Mouse (Mus musculus) midbrain, embryonic 13.5 days (tissue): ENCODE measurements around the gene Robo1. TPM values are rescaled to one million over a fixed set of nuclear protein-coding genes. Genes with fewer than 3 reads are reported as not detected.

ENCODE experiments used
- ATAC-seq: fragments of 200-750 bp; cut with Nextera tagmentation; 2 replicates; pipeline ENCODE4 v1.8.0; 2017; ENCODE audit warnings: mild to moderate bottlenecking, moderate TSS enrichment, moderate library complexity
- H3K27ac ChIP-seq: fragments of 300-500 bp; sonication (generic); 2 replicates; pipeline ENCODE4 v1.5.1; 2015; ENCODE audit warnings: inconsistent platforms, mild to moderate bottlenecking, moderate library complexity
- H3K27me3 ChIP-seq: fragments of 300-500 bp; sonication (generic); 2 replicates; pipeline ENCODE4 v1.6.1; 2015; ENCODE audit warnings: mild to moderate bottlenecking, inconsistent platforms
- H3K36me3 ChIP-seq: fragments of 300-500 bp; sonication (generic); 2 replicates; pipeline ENCODE4 v1.6.1; 2015; ENCODE audit warnings: mild to moderate bottlenecking, inconsistent platforms
- H3K4me1 ChIP-seq: fragments of 300-500 bp; sonication (generic); replicated peaks from 2 replicates; pipeline ENCODE4 v1.6.1; 2015; ENCODE audit warnings: inconsistent platforms
- H3K4me2 ChIP-seq: fragments of 300-500 bp; sonication (generic); replicated peaks from 2 replicates; pipeline ENCODE4 v1.6.1; 2015; ENCODE audit warnings: moderate library complexity, mild to moderate bottlenecking, inconsistent platforms
- H3K4me3 ChIP-seq: fragments of 300-500 bp; sonication (generic); replicated peaks from 2 replicates; pipeline ENCODE4 v1.5.1; 2015; ENCODE audit warnings: mild to moderate bottlenecking, inconsistent platforms
- H3K9ac ChIP-seq: fragments of 300-500 bp; sonication (generic); replicated peaks from 2 replicates; pipeline ENCODE4 v1.6.1; 2015; ENCODE audit warnings: mild to moderate bottlenecking, inconsistent platforms
- H3K9me3 ChIP-seq: fragments of 300-500 bp; sonication (generic); 2 replicates; pipeline ENCODE4 v1.6.1; 2016; ENCODE audit warnings: mild to moderate bottlenecking, inconsistent platforms
- WGBS: fragments of 180-500 bp; shearing (Covaris S2); methylation state at CpG from one replicate; pipeline ENCODE4 v1.1.7; 2015; 5-methylcytosine and 5-hydroxymethylcytosine counted together
- polyA plus RNA-seq: library from polyadenylated mRNA; unstranded; fragments of >200 nt; fragmentation: Nextera tagmentation; extraction: Ambion mirVana; gene quantifications from 2 replicates; pipeline ENCODE4 v1.2.1, GENCODE M21; 2015

The Robo1 gene
- polyA plus RNA-seq, 1 experiment from 2014 or later: 81.1 TPM

GRCm38 (mm10) chr16:72693446-72694274, 385.6 kb downstream of the Robo1 start:
- ATAC-seq: peak; percentile 73
- no peaks in the 10 kb centered on the region for H3K27me3 ChIP-seq
- H3K4me1 ChIP-seq: peaks cover 57% of the 10 kb centered on the region
- peak overlapping the region; percentile 65 for H3K27ac ChIP-seq
- H3K4me3 ChIP-seq: no peak overlapping the region
- WGBS: 13% methylated on average over 14 of the region's 14 CpGs
- H3K9me3 ChIP-seq: no peaks in the 10 kb centered on the region
- H3K9ac ChIP-seq: no peak overlapping the region
- H3K4me2 ChIP-seq: no peak overlapping the region
- no peaks in the 10 kb centered on the region for H3K36me3 ChIP-seq

GRCm38 (mm10) chr16:72694787-72695186, 386.7 kb downstream of the Robo1 start:
- ATAC-seq: no peak
- 81% methylated on average over 5 of the region's 5 CpGs for WGBS
- Histone ChIP-seq H3K9ac (no peak overlapping the region), H3K4me1 (peaks cover 68% of the 10 kb centered on the region), H3K36me3 (no peaks in the 10 kb centered on the region), H3K27me3 (no peaks in the 10 kb centered on the region), H3K4me3 (no peak overlapping the region), H3K4me2 (no peak overlapping the region), H3K27ac (no peak overlapping the region), H3K9me3 (no peaks in the 10 kb centered on the region)

GRCm38 (mm10) chr16:72699238-72700006, 391.3 kb downstream of the Robo1 start:
- Histone ChIP-seq H3K9ac (no peak overlapping the region), H3K4me2 (peak overlapping the region; percentile 20), H3K4me1 (peaks cover 54% of the 10 kb centered on the region), H3K27ac (peak overlapping the region; percentile 76), H3K9me3 (no peaks in the 10 kb centered on the region), H3K36me3 (no peaks in the 10 kb centered on the region), H3K27me3 (no peaks in the 10 kb centered on the region), H3K4me3 (no peak overlapping the region)
- peak; percentile 90 for ATAC-seq
- WGBS: 17% methylated on average over 12 of the region's 12 CpGs

- Histone ChIP-seq H3K27me3 (no peaks in the 10 kb centered on the region), H3K9me3 (no peaks in the 10 kb centered on the region), H3K4me2 (no peak overlapping the region), H3K4me3 (no peak overlapping the region), H3K27ac (peak overlapping the region; percentile 76), H3K4me1 (peaks cover 54% of the 10 kb centered on the region), H3K36me3 (no peaks in the 10 kb centered on the region), H3K9ac (no peak overlapping the region)
- no peak for ATAC-seq
- 69% methylated on average over 11 of the region's 11 CpGs for WGBS
These were observed 392.2 kb downstream of the Robo1 start for GRCm38 (mm10) chr16:72700297-72700696.

GRCm38 (mm10) chr16:72703486-72703885, 395.4 kb downstream of the Robo1 start:
- H3K27me3 ChIP-seq: no peaks in the 10 kb centered on the region
- 71% methylated on average over 6 of the region's 6 CpGs for WGBS

GRCm38 (mm10) chr16:72705851-72706250, 397.7 kb downstream of the Robo1 start:
- Histone ChIP-seq H3K4me2 (no peak overlapping the region), H3K27me3 (no peaks in the 10 kb centered on the region), H3K4me1 (peaks cover 29% of the 10 kb centered on the region), H3K27ac (no peak overlapping the region), H3K9ac (no peak overlapping the region), H3K4me3 (no peak overlapping the region), H3K9me3 (no peaks in the 10 kb centered on the region), H3K36me3 (no peaks in the 10 kb centered on the region)
- no peak for ATAC-seq
- WGBS: 80% methylated on average over 5 of the region's 5 CpGs

More at GRCm38 (mm10) chr16:72703486-72703885, 395.4 kb downstream of the Robo1 start:
- Histone ChIP-seq H3K36me3 (no peaks in the 10 kb centered on the region), H3K27ac (no peak overlapping the region), H3K9me3 (no peaks in the 10 kb centered on the region), H3K4me1 (peaks cover 51% of the 10 kb centered on the region), H3K4me3 (no peak overlapping the region), H3K4me2 (no peak overlapping the region), H3K9ac (no peak overlapping the region)
- no peak for ATAC-seq

GRCm38 (mm10) chr16:72708526-72708925, 400.4 kb downstream of the Robo1 start:
- H3K36me3 ChIP-seq: no peaks in the 10 kb centered on the region
- ATAC-seq: no peak
- 64% methylated on average over 2 of the region's 2 CpGs for WGBS
- H3K27me3 ChIP-seq: no peaks in the 10 kb centered on the region
- H3K4me3 ChIP-seq: no peak overlapping the region
- no peak overlapping the region for H3K4me2 ChIP-seq
- no peaks in the 10 kb centered on the region for H3K9me3 ChIP-seq
- H3K4me1 ChIP-seq: peaks cover 23% of the 10 kb centered on the region
- H3K9ac ChIP-seq: no peak overlapping the region
- H3K27ac ChIP-seq: no peak overlapping the region

GRCm38 (mm10) chr16:72717118-72717802, 409.2 kb downstream of the Robo1 start:
- Histone ChIP-seq H3K36me3 (no peaks in the 10 kb centered on the region), H3K27ac (no peak overlapping the region)
- WGBS: 68% methylated on average over 9 of the region's 9 CpGs

GRCm38 (mm10) chr16:72719063-72719462, 411.0 kb downstream of the Robo1 start:
- peaks cover 15% of the 10 kb centered on the region for H3K4me1 ChIP-seq
- H3K27ac ChIP-seq: no peak overlapping the region
- no peaks in the 10 kb centered on the region for H3K27me3 ChIP-seq
- no peak overlapping the region for H3K4me2 ChIP-seq
- no peaks in the 10 kb centered on the region for H3K9me3 ChIP-seq
- H3K9ac ChIP-seq: no peak overlapping the region
- 88% methylated on average over 4 of the region's 4 CpGs for WGBS
- H3K4me3 ChIP-seq: no peak overlapping the region
- no peak for ATAC-seq
- H3K36me3 ChIP-seq: no peaks in the 10 kb centered on the region

More at GRCm38 (mm10) chr16:72717118-72717802, 409.2 kb downstream of the Robo1 start:
- Histone ChIP-seq H3K9ac (no peak overlapping the region), H3K27me3 (no peaks in the 10 kb centered on the region), H3K4me2 (no peak overlapping the region), H3K4me3 (no peak overlapping the region), H3K9me3 (no peaks in the 10 kb centered on the region), H3K4me1 (peaks cover 15% of the 10 kb centered on the region)
- ATAC-seq: no peak

GRCm38 (mm10) chr16:72720979-72721378, 412.9 kb downstream of the Robo1 start:
- 91% methylated on average over 4 of the region's 4 CpGs for WGBS
- no peaks in the 10 kb centered on the region for H3K27me3 ChIP-seq
- no peak overlapping the region for H3K9ac ChIP-seq
- H3K4me3 ChIP-seq: no peak overlapping the region
- H3K4me2 ChIP-seq: no peak overlapping the region
- ATAC-seq: no peak
- no peak overlapping the region for H3K27ac ChIP-seq
- no peaks in the 10 kb centered on the region for H3K9me3 ChIP-seq
- no peaks in the 10 kb centered on the region for H3K36me3 ChIP-seq
- peaks cover 12% of the 10 kb centered on the region for H3K4me1 ChIP-seq

GRCm38 (mm10) chr16:72721713-72722481, 413.8 kb downstream of the Robo1 start:
- no peak overlapping the region for H3K9ac ChIP-seq
- no peaks in the 10 kb centered on the region for H3K36me3 ChIP-seq
- H3K27me3 ChIP-seq: no peaks in the 10 kb centered on the region
- no peak for ATAC-seq
- H3K9me3 ChIP-seq: no peaks in the 10 kb centered on the region
- no peak overlapping the region for H3K4me2 ChIP-seq
- H3K27ac ChIP-seq: no peak overlapping the region
- H3K4me1 ChIP-seq: peaks cover 9% of the 10 kb centered on the region
- no peak overlapping the region for H3K4me3 ChIP-seq
- WGBS: 91% methylated on average over 14 of the region's 14 CpGs
